Mouse (Mus musculus) cerebellum, adult 2 months (tissue): ENCODE data around the gene Dscam. TPM values are rescaled to one million over a fixed set of nuclear protein-coding genes. Genes with fewer than 3 reads are reported as not detected.

Experiments used
- DNase-seq, 2 experiments: peaks; one replicate each; pipeline ENCODE4 v3.0.0; 2021
- H3K27ac ChIP-seq: fragments of 200-500 bp; 2 replicates; pipeline ENCODE4 v1.5.1; 2012; ENCODE audit warnings: low read length, control low read depth, inconsistent platforms; ENCODE audit not compliant: insufficient read depth
- H3K27me3 ChIP-seq: fragments of 200-500 bp; 2 replicates; pipeline ENCODE4 v1.6.1; 2012; ENCODE audit warnings: inconsistent platforms, mild to moderate bottlenecking, low read length, moderate library complexity; ENCODE audit not compliant: control insufficient read depth, insufficient read depth
- H3K4me1 ChIP-seq: fragments of 200-500 bp; 2 replicates; pipeline ENCODE4 v1.6.1; 2011; ENCODE audit warnings: low read length; ENCODE audit not compliant: control insufficient read depth, insufficient read depth
- H3K4me3 ChIP-seq: fragments of 200-500 bp; replicated peaks from 2 replicates; pipeline ENCODE3; 2011; ENCODE audit warnings: mild to moderate bottlenecking, low read depth, low read length, control low read depth; ENCODE audit not compliant: insufficient read depth
- CTCF ChIP-seq: fragments of 200-500 bp; IDR thresholded peaks from 2 replicates; pipeline ENCODE4 v1.5.1; 2011; ENCODE audit warnings: low read depth, mild to moderate bottlenecking, control low read depth, low read length, moderate library complexity, borderline replicate concordance; ENCODE audit not compliant: insufficient read depth
- POLR2A ChIP-seq: fragments of 200-500 bp; IDR thresholded peaks from 2 replicates; pipeline ENCODE4 v1.6.1; 2011; ENCODE audit warnings: low read length, control low read depth, borderline replicate concordance; ENCODE audit not compliant: insufficient read depth
- WGBS: fragments of 180-500 bp; shearing (Covaris S2); methylation state at CpG from one replicate; pipeline ENCODE4 v1.1.7; 2018; 5-methylcytosine and 5-hydroxymethylcytosine counted together
- polyA plus RNA-seq: library from polyadenylated mRNA; depleted of rRNA; stranded (reverse); fragments of >200 nt; gene quantifications from 2 replicates; pipeline ENCODE4 v1.2.3, GENCODE M21; 2012

Gene Dscam
- polyA plus RNA-seq, 1 experiment: 16.0 TPM

DNA sequence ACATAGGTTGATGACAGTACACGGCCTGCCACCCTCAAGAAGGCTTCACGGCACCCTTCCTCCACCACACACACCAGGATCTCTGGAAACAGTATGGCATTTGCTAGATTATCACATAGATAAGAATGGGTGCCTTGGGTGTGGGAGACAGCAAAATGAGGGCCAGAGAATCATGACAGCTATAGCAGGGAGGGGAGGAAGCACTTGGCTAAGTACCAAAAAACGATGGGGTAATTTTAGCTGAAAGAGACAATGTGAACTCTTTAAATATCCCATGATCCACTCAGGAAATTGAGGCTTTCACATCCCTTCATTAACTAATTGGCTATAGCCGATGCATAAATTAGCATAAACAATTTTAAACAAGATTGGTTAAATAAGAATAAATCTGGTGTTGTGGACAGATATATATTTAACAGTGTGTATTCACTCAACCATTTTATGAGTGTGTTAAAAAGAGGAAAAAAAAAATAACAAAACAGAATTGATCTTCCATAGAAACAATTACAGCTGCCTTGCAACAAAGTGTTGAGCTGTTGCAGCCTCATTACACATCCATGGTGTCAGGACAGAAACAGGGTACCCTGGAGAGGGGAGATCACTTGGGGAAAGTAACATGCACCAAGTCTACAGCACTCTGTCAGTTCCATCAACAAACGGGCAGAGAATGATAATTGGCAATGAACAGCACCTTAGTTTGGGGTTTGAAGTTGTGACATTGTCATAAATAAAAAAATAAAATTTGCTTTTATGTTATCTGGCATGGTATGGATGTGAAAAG is 427.9 kb downstream of the Dscam start:
- 69% methylated on average over 5 of the region's 5 CpGs for WGBS
- Histone ChIP-seq H3K4me1 (no peaks in the 10 kb centered on the region), H3K27me3 (no peaks in the 10 kb centered on the region), H3K27ac (no peak overlapping the region), H3K4me3 (no peak overlapping the region)
- TF ChIP-seq CTCF (no peak), POLR2A (no peak)
- no peak for DNase-seq

DNA sequence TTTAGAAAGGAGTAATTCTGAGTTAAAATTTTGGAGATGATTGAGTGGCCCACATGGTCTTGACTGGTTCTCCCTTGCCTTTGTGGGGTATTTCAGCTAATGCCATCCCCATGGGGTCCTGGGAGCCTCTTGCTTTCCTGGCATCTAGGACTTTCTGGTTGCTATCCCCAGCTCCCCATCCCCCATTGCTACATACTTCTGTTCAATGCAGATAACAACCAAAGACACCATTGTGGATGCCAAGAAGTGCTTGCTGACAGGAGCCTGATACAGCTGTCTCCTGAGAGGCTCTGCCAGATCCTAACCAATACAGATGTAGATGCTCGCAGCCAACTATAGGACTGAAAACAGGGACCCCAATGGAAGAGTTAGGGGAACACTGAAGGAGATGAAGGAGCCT is 429.2 kb downstream of the Dscam start:
- Histone ChIP-seq H3K27me3 (no peaks in the 10 kb centered on the region), H3K4me1 (no peaks in the 10 kb centered on the region), H3K27ac (no peak overlapping the region), H3K4me3 (no peak overlapping the region)
- no peak for DNase-seq
- TF ChIP-seq CTCF (no peak), POLR2A (no peak)
- 67% methylated on average over 1 of the region's 1 CpGs for WGBS

DNA sequence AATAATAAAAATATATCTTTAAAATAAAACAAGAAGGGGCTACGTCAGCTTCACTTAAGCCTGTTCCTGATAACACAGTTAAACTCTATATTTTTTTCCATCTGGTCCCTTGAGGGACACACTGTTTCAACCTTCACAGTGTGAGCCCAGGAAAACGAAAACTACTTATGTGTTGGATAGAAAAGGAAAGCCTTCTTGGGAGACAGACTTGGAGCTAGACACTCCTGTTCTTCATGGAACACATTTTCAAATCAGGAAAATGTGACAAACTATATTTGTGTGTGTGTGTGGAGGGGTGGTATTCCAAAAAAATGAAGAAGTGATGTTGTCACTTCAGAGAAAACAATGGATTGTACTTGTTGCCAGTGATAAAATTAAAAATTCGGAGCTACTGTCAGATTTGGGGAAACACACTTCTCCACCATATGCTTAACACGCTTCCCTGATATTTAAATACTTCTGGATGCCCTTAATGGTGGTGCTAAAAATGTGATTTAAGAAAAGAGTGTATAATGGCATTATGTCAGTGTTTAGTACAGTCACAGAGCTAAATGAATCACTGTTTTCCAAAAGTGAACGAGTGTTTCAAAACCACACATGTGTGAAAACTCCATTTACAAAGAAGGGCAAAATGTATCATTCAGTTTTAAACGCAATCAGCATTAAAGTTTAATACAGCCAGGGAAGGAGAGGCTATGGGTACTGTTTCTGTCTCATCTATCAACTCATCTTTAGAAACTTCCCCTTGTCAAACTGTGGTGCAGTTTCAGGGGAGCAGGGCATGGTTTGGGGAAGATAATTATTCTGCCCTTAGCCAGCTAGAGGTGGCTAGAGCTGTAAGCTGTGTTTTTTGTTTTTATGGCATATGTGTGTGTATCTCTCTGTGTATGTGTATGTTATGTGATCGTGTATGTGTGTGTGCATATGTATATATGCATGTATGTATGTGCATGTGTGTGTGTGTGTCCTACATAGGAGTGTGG is 430.2 kb downstream of the Dscam start:
- Histone ChIP-seq H3K27me3 (no peaks in the 10 kb centered on the region), H3K4me3 (no peak overlapping the region), H3K27ac (no peak overlapping the region), H3K4me1 (no peaks in the 10 kb centered on the region)
- no peak for DNase-seq
- WGBS: 79% methylated on average over 7 of the region's 7 CpGs
- TF ChIP-seq POLR2A (no peak), CTCF (no peak)

DNA sequence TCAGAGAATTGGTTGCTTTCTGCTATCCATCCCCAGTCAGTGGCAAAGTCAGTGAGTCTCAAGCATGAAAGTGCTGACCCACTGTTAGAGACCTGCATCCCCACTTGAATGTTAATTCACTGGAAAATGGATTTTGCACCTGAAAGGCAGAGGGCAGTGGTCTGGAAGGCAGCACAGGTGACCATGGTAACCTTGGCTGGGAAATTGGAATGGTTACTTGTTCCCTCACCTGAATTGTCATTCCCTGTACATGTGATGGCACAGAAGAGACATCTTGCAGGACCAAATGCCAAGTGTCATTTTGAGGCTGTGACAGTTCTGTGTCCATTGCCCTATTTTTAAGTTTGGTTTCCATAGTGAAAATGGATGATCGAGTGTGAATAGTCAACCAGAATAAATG is 434.1 kb downstream of the Dscam start:
- no peak for DNase-seq
- TF ChIP-seq POLR2A (no peak), CTCF (no peak)
- Histone ChIP-seq H3K4me1 (no peaks in the 10 kb centered on the region), H3K4me3 (no peak overlapping the region), H3K27ac (no peak overlapping the region), H3K27me3 (no peaks in the 10 kb centered on the region)
- 24% methylated on average over 1 of the region's 1 CpGs for whole genome bisulfite sequencing

DNA sequence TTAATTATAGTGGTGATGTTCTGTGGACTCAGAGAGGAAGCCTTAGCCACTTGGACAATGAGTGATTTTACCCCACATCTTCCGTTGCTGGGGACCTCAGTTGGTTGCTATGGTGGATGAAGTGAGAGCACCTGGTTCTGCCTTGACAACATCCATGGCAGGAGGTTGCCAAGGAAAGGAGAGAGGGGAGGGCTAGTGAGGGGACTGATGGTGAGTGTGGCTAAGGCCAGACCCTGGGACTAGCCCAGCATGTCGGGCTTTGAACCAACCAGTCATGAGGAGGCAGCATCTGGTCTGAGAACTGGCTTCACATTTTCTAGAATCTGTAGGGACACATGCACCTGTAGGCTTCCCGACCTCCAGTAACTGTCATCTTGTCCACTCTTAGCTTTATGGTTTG is 439.7 kb downstream of the Dscam start:
- no peak for DNase-seq
- 84% methylated on average over 3 of the region's 3 CpGs for WGBS
- Histone ChIP-seq H3K27me3 (no peaks in the 10 kb centered on the region), H3K4me3 (no peak overlapping the region), H3K27ac (no peak overlapping the region), H3K4me1 (no peaks in the 10 kb centered on the region)
- TF ChIP-seq CTCF: no peak
- TF ChIP-seq POLR2A: no peak

DNA sequence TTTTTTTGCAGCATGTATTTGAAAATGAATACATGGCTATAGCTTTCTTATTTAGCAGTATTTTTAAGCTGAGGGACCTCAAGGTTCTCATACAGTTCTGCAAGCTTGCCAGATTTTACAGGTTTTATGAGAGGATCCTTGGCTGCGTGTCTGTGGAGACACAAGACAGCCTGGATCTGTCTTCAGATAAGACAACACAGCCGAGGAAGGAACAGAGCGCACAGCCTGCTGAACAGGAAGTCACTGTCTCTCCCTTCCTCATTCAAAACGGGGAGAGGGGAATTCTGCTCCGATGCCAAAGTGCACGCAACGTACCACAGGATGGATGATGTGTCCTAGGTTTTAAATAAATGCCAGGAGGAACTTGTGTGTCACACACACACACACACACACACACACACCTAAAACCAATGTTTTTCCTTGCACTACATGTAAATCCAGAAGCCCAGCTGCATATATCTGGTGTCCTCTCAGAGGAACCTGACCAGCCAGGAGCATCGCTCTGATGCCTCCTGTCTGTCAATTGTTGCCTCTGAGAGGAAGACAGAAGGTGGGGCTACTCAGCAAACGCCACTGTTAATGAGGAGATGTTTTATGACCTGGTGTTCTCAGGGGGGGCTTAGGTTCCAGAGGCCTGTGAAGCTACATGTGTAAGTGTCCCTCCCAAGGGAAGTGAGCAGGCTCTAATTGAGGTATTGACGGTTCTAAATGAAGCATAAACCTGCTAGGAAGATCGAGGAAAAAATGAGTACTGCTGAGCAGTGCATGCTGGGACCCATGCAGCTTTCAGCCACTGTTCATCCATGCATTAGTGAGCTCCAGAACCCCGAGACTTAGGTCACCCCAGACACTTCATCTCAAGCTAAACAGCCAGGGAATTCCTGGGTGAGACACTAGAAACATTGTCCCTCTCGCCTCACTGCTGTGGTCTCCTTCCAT is 442.4 kb downstream of the Dscam start:
- TF ChIP-seq POLR2A (no peak), CTCF (no peak)
- 55% methylated on average over 13 of the region's 13 CpGs for WGBS
- Histone ChIP-seq H3K27me3 (no peaks in the 10 kb centered on the region), H3K27ac (no peak overlapping the region), H3K4me3 (no peak overlapping the region), H3K4me1 (no peaks in the 10 kb centered on the region)
- no peak for DNase-seq
